Mouse (Mus musculus) heart, embryonic 14.5 days (tissue): ENCODE results near the gene Dnmbp. TPM values are rescaled to one million over a fixed set of nuclear protein-coding genes. Genes with fewer than 3 reads are reported as not detected.

ENCODE experiments used
- ATAC-seq: fragments of 200-750 bp; cut with Nextera tagmentation; 2 replicates; pipeline ENCODE4 v1.8.0; 2017; ENCODE audit warnings: low read depth, moderate TSS enrichment; ENCODE audit not compliant: insufficient number of reproducible peaks, insufficient read depth, low FRiP score
- H3K27ac ChIP-seq, 2 experiments: fragments of 200-500 bp in 1 of 2; fragments of 300-500 bp in 1 of 2; sonication (generic) in 1 of 2; replicated peaks in 1 of 2; 2 replicates each; pipeline ENCODE4 v1.5.1; 2012 to 2014; ENCODE audit warnings: low read depth in 2 of 2, low read length in 2 of 2, control low read depth in 1 of 2, mild to moderate bottlenecking in 1 of 2, mixed read lengths in 1 of 2; ENCODE audit not compliant: control insufficient read depth in 1 of 2, insufficient read depth in 1 of 2
- H3K27me3 ChIP-seq: fragments of 300-500 bp; sonication (generic); 2 replicates; pipeline ENCODE4 v1.6.1; 2014; ENCODE audit warnings: mild to moderate bottlenecking, low read length, control low read depth; ENCODE audit not compliant: control insufficient read depth, insufficient read depth
- H3K36me3 ChIP-seq: fragments of 300-500 bp; sonication (generic); 2 replicates; pipeline ENCODE4 v1.6.1; 2014; ENCODE audit warnings: mild to moderate bottlenecking, control low read depth, low read length, mixed read lengths; ENCODE audit not compliant: control insufficient read depth, insufficient read depth
- H3K4me1 ChIP-seq, 2 experiments: fragments of 200-500 bp in 1 of 2; fragments of 300-500 bp in 1 of 2; sonication (generic) in 1 of 2; 2 replicates each; pipeline ENCODE4 v1.6.1; 2012 to 2014; ENCODE audit warnings: low read length in 2 of 2, control low read depth in 1 of 2, mixed read lengths in 1 of 2; ENCODE audit not compliant: control insufficient read depth in 2 of 2, insufficient read depth in 2 of 2
- H3K4me2 ChIP-seq: fragments of 300-500 bp; sonication (generic); 2 replicates; pipeline ENCODE4 v1.6.1; 2014; ENCODE audit warnings: mild to moderate bottlenecking, low read length
- H3K4me3 ChIP-seq, 2 experiments: fragments of 200-500 bp in 1 of 2; fragments of 300-500 bp in 1 of 2; sonication (generic) in 1 of 2; 2 replicates each; pipeline ENCODE4 v1.5.1; 2012 to 2014; ENCODE audit warnings: low read length in 2 of 2, mild to moderate bottlenecking in 2 of 2, control low read depth in 1 of 2, low read depth in 1 of 2, moderate library complexity in 1 of 2; ENCODE audit not compliant: control insufficient read depth in 1 of 2, insufficient read depth in 1 of 2
- H3K9ac ChIP-seq: fragments of 300-500 bp; sonication (generic); 2 replicates; pipeline ENCODE4 v1.6.1; 2014; ENCODE audit warnings: mild to moderate bottlenecking, low read length
- H3K9me3 ChIP-seq: fragments of 300-500 bp; sonication (generic); 2 replicates; pipeline ENCODE4 v1.6.1; 2016; ENCODE audit warnings: low read length, control low read depth; ENCODE audit not compliant: control insufficient read depth
- WGBS: fragments of 180-500 bp; shearing (Covaris S2); extraction: QIAGEN DNeasy Blood & Tissue Kit; methylation state at CpG from one replicate; pipeline ENCODE4 v1.1.7; 2014; 5-methylcytosine and 5-hydroxymethylcytosine counted together
- polyA plus RNA-seq: library from polyadenylated mRNA; unstranded; fragments of >200 nt; fragmentation: Nextera tagmentation; extraction: Ambion mirVana; gene quantifications from 2 replicates; pipeline ENCODE4 v1.2.1, GENCODE M21; 2014

Gene Dnmbp
- 9.8 and 10.7 TPM in 2 replicates for polyA plus RNA-seq

- WGBS: 4% methylated on average over 69 of the region's 94 CpGs
- peak within 1 kb of the TSS; percentile 87 for H3K4me2 ChIP-seq
- H3K9ac ChIP-seq: peak within 1 kb of the TSS; percentile 85
- H3K27ac ChIP-seq: peak within 1 kb of the TSS; percentile 43 to 79; a peak in 3 of 4 replicates
- peak; percentile 85 for ATAC-seq
- peaks cover 17 to 31% of the 10 kb centered on the region in 2 experiments for H3K4me1 ChIP-seq
- H3K9me3 ChIP-seq: no peaks in the 10 kb centered on the region
- H3K27me3 ChIP-seq: no peaks in the 10 kb centered on the region
- no peaks in the 10 kb centered on the region for H3K36me3 ChIP-seq
- peak within 1 kb of the TSS; percentile 74 to 83 for H3K4me3 ChIP-seq
Measured at GRCm38 (mm10) chr19:43939769-43940689, at the start of gene Dnmbp. Dnmbp (minus strand) TSS chr19:43940191.

- Histone ChIP-seq H3K27ac (no peak within 1 kb of the TSS), H3K36me3 (no peaks in the 10 kb centered on the region), H3K9ac (no peak within 1 kb of the TSS), H3K27me3 (no peaks in the 10 kb centered on the region), H3K4me3 (0 out of 4 replicates have a peak within 1 kb of the TSS, but pooled peaks have one; percentile 0 to 6), H3K4me1 (0 out of 4 replicates have a peak, but pooled peaks cover 0 to 4% of the 10 kb centered on the region in 2 experiments), H3K4me2 (peak within 1 kb of the TSS; percentile 51), H3K9me3 (no peaks in the 10 kb centered on the region)
- no peak for ATAC-seq
- WGBS: 20% methylated on average over 30 of the region's 30 CpGs
Measured at GRCm38 (mm10) chr19:43986069-43986794, 46.2 kb upstream of the Dnmbp start, which contains the start of gene Cpn1. Cpn1 (minus strand) TSS chr19:43986556.

GRCm38 (mm10) chr19:43981992-43982391, 42.0 kb upstream of the Dnmbp start:
- Histone ChIP-seq H3K4me1 (0 out of 4 replicates have a peak, but pooled peaks cover 0 to 4% of the 10 kb centered on the region in 2 experiments), H3K27me3 (no peaks in the 10 kb centered on the region), H3K9ac (no peak overlapping the region), H3K27ac (no peak overlapping the region), H3K36me3 (no peaks in the 10 kb centered on the region), H3K9me3 (no peaks in the 10 kb centered on the region), H3K4me3 (no peak overlapping the region), H3K4me2 (no peak overlapping the region)
- no peak for ATAC-seq
- WGBS: 80% methylated on average over 5 of the region's 5 CpGs

GRCm38 (mm10) chr19:43980711-43981110, 40.7 kb upstream of the Dnmbp start:
- ATAC-seq: no peak
- 91% methylated on average over 17 of the region's 17 CpGs for WGBS
- Histone ChIP-seq H3K9ac (no peak overlapping the region), H3K4me3 (no peak overlapping the region), H3K27ac (no peak overlapping the region), H3K27me3 (no peaks in the 10 kb centered on the region), H3K4me1 (peaks cover 0 to 5% of the 10 kb centered on the region in 2 experiments; a peak in 1 of 4 replicates), H3K36me3 (no peaks in the 10 kb centered on the region), H3K4me2 (no peak overlapping the region), H3K9me3 (no peaks in the 10 kb centered on the region)

- Histone ChIP-seq H3K4me1 (peaks cover 0 to 5% of the 10 kb centered on the region in 2 experiments; a peak in 1 of 4 replicates), H3K27ac (no peak overlapping the region), H3K9me3 (no peaks in the 10 kb centered on the region), H3K27me3 (no peaks in the 10 kb centered on the region), H3K9ac (no peak overlapping the region), H3K4me3 (no peak overlapping the region), H3K36me3 (no peaks in the 10 kb centered on the region), H3K4me2 (no peak overlapping the region)
- 70% methylated on average over 3 of the region's 3 CpGs for WGBS
- no peak for ATAC-seq
Measured at GRCm38 (mm10) chr19:43977799-43978198, 37.8 kb upstream of the Dnmbp start.

GRCm38 (mm10) chr19:43976661-43977060, 36.7 kb upstream of the Dnmbp start:
- WGBS: 39% methylated on average over 6 of the region's 6 CpGs
- no peaks in the 10 kb centered on the region for H3K36me3 ChIP-seq
- H3K27me3 ChIP-seq: no peaks in the 10 kb centered on the region
- no peak overlapping the region for H3K4me2 ChIP-seq
- H3K27ac ChIP-seq: no peak overlapping the region
- H3K4me3 ChIP-seq: no peak overlapping the region
- no peaks in the 10 kb centered on the region for H3K9me3 ChIP-seq
- no peak for ATAC-seq
- H3K4me1 ChIP-seq: peaks cover 0 to 5% of the 10 kb centered on the region in 2 experiments; a peak in 1 of 4 replicates
- no peak overlapping the region for H3K9ac ChIP-seq

GRCm38 (mm10) chr19:43974221-43974620, 34.2 kb upstream of the Dnmbp start:
- no peak overlapping the region for H3K4me3 ChIP-seq
- H3K36me3 ChIP-seq: no peaks in the 10 kb centered on the region
- H3K4me1 ChIP-seq: peaks cover 0 to 5% of the 10 kb centered on the region in 2 experiments; a peak in 1 of 4 replicates
- H3K9ac ChIP-seq: no peak overlapping the region
- 86% methylated on average over 6 of the region's 6 CpGs for WGBS
- H3K27me3 ChIP-seq: no peaks in the 10 kb centered on the region
- no peak overlapping the region for H3K4me2 ChIP-seq
- no peaks in the 10 kb centered on the region for H3K9me3 ChIP-seq
- no peak overlapping the region for H3K27ac ChIP-seq
- ATAC-seq: no peak
